ENCODE assay signal across 20 mouse cellular contexts in genomic region chr10:94706695-94707094, GRCm38 (mm10). TPM values are rescaled to one million over a fixed set of nuclear protein-coding genes. Genes with fewer than 3 reads are reported as not detected.
DNase-seq lines count a peak whose midpoint lies in the region; ATAC-seq and TF ChIP-seq lines count a peak whose summit lies in the region.
"Had no signal": no experiment of that assay in that cellular context is flagged by ENCODE, and none has a peak within 500 bp of the region (broad histone marks: within the 10 kb centered on the region; RNA-seq: fewer than 3 reads in every experiment).

No protein-coding gene starts in this region.

- peaks cover 27% of the 10 kb centered on the region for H3K4me1 ChIP-seq in liver, embryonic 12.5 days
- H3K4me1 ChIP-seq: intestine, embryonic 15.5 days; limb, embryonic 10.5 days had no signal

- H3K4me2 ChIP-seq in liver, embryonic 12.5 days, result no peak overlapping the region
- H3K4me2 ChIP-seq: heart, embryonic 15.5 days; hindbrain, embryonic 14.5 days; intestine, embryonic 15.5 days; kidney, embryonic 15.5 days; midbrain, embryonic 13.5 days had no signal

- H3K27me3 ChIP-seq in liver, embryonic 12.5 days (replicated peaks), result no peaks in the 10 kb centered on the region
- H3K27me3 ChIP-seq: heart, embryonic 15.5 days; intestine, embryonic 15.5 days; kidney, embryonic 15.5 days; midbrain, embryonic 13.5 days; Patski had no signal

- WGBS in liver, embryonic 12.5 days (ENCODE audit: insufficient replicate concordance), result 89% methylated on average over 2 of the region's 2 CpGs

- H3K4me3 ChIP-seq in layer of hippocampus, adult 2 months, result no peak overlapping the region
- H3K4me3 ChIP-seq in liver, embryonic 12.5 days, result no peak overlapping the region
- H3K4me3 ChIP-seq: heart, embryonic 15.5 days; intestine, embryonic 15.5 days; kidney, embryonic 15.5 days; limb, embryonic 10.5 days; midbrain, embryonic 13.5 days had no signal

- TF ChIP-seq CTCF in layer of hippocampus, adult 2 months (conservative IDR thresholded peaks at IDR 0.05), result no peak

- peak overlapping the region; percentile 33; the same call in 1 of the 2 replicates for H3K27ac ChIP-seq in layer of hippocampus, adult 2 months
- H3K27ac ChIP-seq in liver, embryonic 12.5 days, result peak overlapping the region; percentile 16; the same call in 1 of the 2 replicates
- H3K27ac ChIP-seq: heart, embryonic 15.5 days; hindbrain, embryonic 14.5 days; intestine, embryonic 15.5 days; kidney, embryonic 15.5 days; limb, embryonic 10.5 days; midbrain, embryonic 13.5 days had no signal

- H3K9me3 ChIP-seq in liver, embryonic 12.5 days (replicated peaks), result no peaks in the 10 kb centered on the region
- H3K9me3 ChIP-seq: heart, embryonic 15.5 days; intestine, embryonic 15.5 days; kidney, embryonic 15.5 days; limb, embryonic 10.5 days; midbrain, embryonic 13.5 days had no signal

- no peaks in the 10 kb centered on the region; the same call in 1 of the 2 replicates for H3K36me3 ChIP-seq in liver, embryonic 12.5 days
- H3K36me3 ChIP-seq: heart, embryonic 15.5 days; intestine, embryonic 15.5 days; kidney, embryonic 15.5 days; midbrain, embryonic 13.5 days had no signal

- peak; percentile 63; the same call in 1 of the 2 replicates for ATAC-seq in liver, embryonic 12.5 days
- ATAC-seq in frontal cortex, adult (ENCODE audit: low TSS enrichment), result no peak
- ATAC-seq: forebrain, embryonic 14.5 days; intestine, embryonic 15.5 days; midbrain, embryonic 13.5 days; Patski had no signal

- DNase-seq in layer of hippocampus, adult 2 months (ENCODE audit: low spot score in 2 of 2), result no peak
- no peak for DNase-seq in layer of hippocampus, adult 18-20 months (ENCODE audit: low spot score in 2 of 2)
- DNase-seq in NIH3T3 (ENCODE audit: low read depth), result peak; percentile 12
- peak; percentile 37 for DNase-seq in yolk sac, embryonic 10.5 days (ENCODE audit: low spot score)
- DNase-seq in ovary, adult 18-20 months (ENCODE audit: low spot score), result no peak
- DNase-seq in embryo, embryonic 9.5 days (ENCODE audit: extremely low spot score), result no peak
- DNase-seq: lung, adult 2 months; lung, postnatal 4 days; right cerebral cortex, adult 18-20 months; thymus, adult 18-20 months had no signal

- no peak overlapping the region for H3K9ac ChIP-seq in liver, embryonic 12.5 days
- H3K9ac ChIP-seq: heart, embryonic 15.5 days; hindbrain, embryonic 14.5 days; intestine, embryonic 15.5 days; kidney, embryonic 15.5 days; midbrain, embryonic 13.5 days had no signal

RNA-seq across cellular contexts. Expression of gene Cep83, which starts 18.2 kb away (rescaled TPM):
- 10 to 100 TPM; 30.6 to 32.5 TPM for total RNA-seq in layer of hippocampus, adult 2 months (2021)
- 10 to 100 TPM; 29.0 to 30.5 TPM for total RNA-seq in layer of hippocampus, adult 18-20 months (2021)
- 14.7 and 15.2 TPM in 2 replicates for polyA plus RNA-seq in liver, embryonic 12.5 days (2016; fragmentation: Nextera tagmentation; extraction: Ambion mirVana)

Comparison
In these comparisons a context has a peak if more than half of its experiments do, and no peak if none do; other contexts are left out.
1. DNase-seq: peak in NIH3T3 (single experiment) and yolk sac, embryonic 10.5 days (single experiment); none in layer of hippocampus, adult 2 months (0 of 2), layer of hippocampus, adult 18-20 months (0 of 2), ovary, adult 18-20 months (single experiment) and embryo, embryonic 9.5 days (single experiment).